19 mouse cellular contexts compared by ENCODE assay signal in the genomic region with DNA sequence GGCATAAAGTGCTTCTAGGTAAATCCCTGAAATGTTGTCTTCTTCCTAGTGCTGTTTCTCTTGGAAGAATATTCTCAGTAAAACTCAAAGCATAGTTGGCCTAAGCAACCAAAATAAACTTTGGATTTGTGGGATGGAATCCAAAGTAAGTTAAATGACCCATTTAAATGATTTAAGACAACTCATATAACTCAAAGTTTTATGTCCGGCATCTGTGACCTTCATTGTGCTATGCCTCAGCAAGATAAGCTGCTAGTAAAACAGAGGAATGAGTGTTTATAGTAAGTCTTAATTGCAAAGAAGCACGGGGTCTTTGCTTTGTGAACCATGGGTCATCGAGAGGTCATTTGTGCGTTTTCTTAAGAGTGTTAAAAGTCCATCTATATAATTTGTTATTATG.
DNase-seq lines count a peak whose midpoint lies in the region; ATAC-seq and TF ChIP-seq lines count a peak whose summit lies in the region.
"Had no signal": no experiment of that assay in that cellular context is flagged by ENCODE, and none has a peak within 500 bp of the region (broad histone marks: within the 10 kb centered on the region; RNA-seq: fewer than 3 reads in every experiment).

No protein-coding gene starts in this region.

- no peak overlapping the region for H3K9ac ChIP-seq in kidney, postnatal 0 days (ENCODE audit: low read depth, low read length)
- H3K9ac ChIP-seq: embryonic facial prominence, embryonic 13.5 days; forebrain, embryonic 12.5 days; heart, embryonic 12.5 days; hindbrain, embryonic 14.5 days had no signal

- WGBS in kidney, adult 2 months, result 27% methylated on average over 4 of the region's 4 CpGs
- WGBS in kidney, postnatal 0 days, result 10% methylated on average over 4 of the region's 4 CpGs

- ATAC-seq in kidney, postnatal 0 days (replicated peaks; ENCODE audit: low FRiP score, low read depth), result no peak; the same call in 1 of the 2 replicates
- ATAC-seq: forebrain, embryonic 16.5 days had no signal

- no peak overlapping the region for H3K4me2 ChIP-seq in kidney, postnatal 0 days (ENCODE audit: low read length)
- H3K4me2 ChIP-seq: embryonic facial prominence, embryonic 13.5 days; forebrain, embryonic 12.5 days; heart, embryonic 12.5 days; hindbrain, embryonic 14.5 days had no signal

- no peaks in the 10 kb centered on the region for H3K4me1 ChIP-seq in kidney, adult 2 months (ENCODE audit: control insufficient read depth, insufficient read depth, low read length)
- H3K4me1 ChIP-seq in kidney, postnatal 0 days (replicated peaks; ENCODE audit: insufficient read depth, low read length), result no peaks in the 10 kb centered on the region
- H3K4me1 ChIP-seq: embryonic facial prominence, embryonic 13.5 days; forebrain, embryonic 12.5 days; heart, embryonic 12.5 days; hindbrain, embryonic 10.5 days had no signal

- no peak overlapping the region for H3K27ac ChIP-seq in kidney, adult 2 months (ENCODE audit: insufficient read depth, low read depth, low read length)
- H3K27ac ChIP-seq in kidney, postnatal 0 days, result no peak overlapping the region
- H3K27ac ChIP-seq: embryonic facial prominence, embryonic 13.5 days; forebrain, embryonic 12.5 days; hindbrain, embryonic 10.5 days; hindbrain, embryonic 14.5 days had no signal

- H3K36me3 ChIP-seq in kidney, adult 2 months (ENCODE audit: control insufficient read depth, insufficient read depth, low read length), result no peaks in the 10 kb centered on the region
- no peaks in the 10 kb centered on the region for H3K36me3 ChIP-seq in kidney, postnatal 0 days (ENCODE audit: insufficient read depth, low read length)
- H3K36me3 ChIP-seq: embryonic facial prominence, embryonic 13.5 days; forebrain, embryonic 12.5 days; heart, embryonic 12.5 days; hindbrain, embryonic 10.5 days had no signal

- no peaks in the 10 kb centered on the region for H3K9me3 ChIP-seq in kidney, postnatal 0 days (replicated peaks; ENCODE audit: low read length)
- H3K9me3 ChIP-seq: embryonic facial prominence, embryonic 13.5 days; forebrain, embryonic 12.5 days; heart, embryonic 12.5 days; hindbrain, embryonic 10.5 days had no signal

- H3K27me3 ChIP-seq in kidney, adult 2 months (replicated peaks; ENCODE audit: control insufficient read depth, insufficient read depth, low read length), result no peaks in the 10 kb centered on the region
- no peaks in the 10 kb centered on the region for H3K27me3 ChIP-seq in kidney, postnatal 0 days (ENCODE audit: insufficient read depth, low read length)
- H3K27me3 ChIP-seq: embryonic facial prominence, embryonic 13.5 days; forebrain, embryonic 12.5 days; heart, embryonic 12.5 days had no signal

- no peak for TF ChIP-seq POLR2A in kidney, adult 2 months (IDR thresholded peaks at IDR 0.05; ENCODE audit: low read depth, low read length)

- DNase-seq in kidney, adult 2 months, result peak; percentile 10
- no peak for DNase-seq in kidney, adult 8-10 months
- DNase-seq in kidney, postnatal 0 days (ENCODE audit: low spot score), result peak; percentile 85
- no peak for DNase-seq in kidney, adult 9 months
- DNase-seq in embryo, embryonic 10 days (ENCODE audit: low spot score), result peak; percentile 34
- peak; percentile 17 for DNase-seq in embryo, embryonic 9.5 days (ENCODE audit: extremely low spot score)
- no peak for DNase-seq in right cerebral cortex, adult 2 months (ENCODE audit: low spot score in 2 of 2)
- no peak for DNase-seq in frontal cortex, postnatal 25 days (ENCODE audit: low spot score in 2 of 2)
- DNase-seq: adrenal gland, postnatal 25 days; cerebellum, adult 18-20 months; cerebellum, adult 9-11 months; cerebellum, postnatal 36 days; gastrocnemius, postnatal 25 days had no signal

- no peak overlapping the region for H3K4me3 ChIP-seq in kidney, adult 2 months (ENCODE audit: insufficient read depth, low read depth, low read length)
- no peak overlapping the region for H3K4me3 ChIP-seq in kidney, postnatal 0 days (replicated peaks; ENCODE audit: low read depth, low read length)
- H3K4me3 ChIP-seq: embryonic facial prominence, embryonic 13.5 days; forebrain, embryonic 12.5 days; heart, embryonic 12.5 days; hindbrain, embryonic 10.5 days had no signal

- TF ChIP-seq CTCF in kidney, adult 2 months (conservative IDR thresholded peaks at IDR 0.05; ENCODE audit: insufficient read depth, insufficient read length, low read depth, low read length), result no peak
- no peak for TF ChIP-seq CTCF in kidney, postnatal 0 days (IDR thresholded peaks at IDR 0.05; ENCODE audit: low read depth)

Comparison
In these comparisons a context has a peak if more than half of its experiments do, and no peak if none do; other contexts are left out.
1. DNase-seq: peak in kidney, adult 2 months (single experiment), kidney, postnatal 0 days (single experiment), embryo, embryonic 10 days (single experiment) and embryo, embryonic 9.5 days (single experiment); none in kidney, adult 8-10 months (0 of 2), kidney, adult 9 months (single experiment), right cerebral cortex, adult 2 months (0 of 2) and frontal cortex, postnatal 25 days (0 of 2).